ENCODE assay signal across 10 mouse cellular contexts in the genomic region with DNA sequence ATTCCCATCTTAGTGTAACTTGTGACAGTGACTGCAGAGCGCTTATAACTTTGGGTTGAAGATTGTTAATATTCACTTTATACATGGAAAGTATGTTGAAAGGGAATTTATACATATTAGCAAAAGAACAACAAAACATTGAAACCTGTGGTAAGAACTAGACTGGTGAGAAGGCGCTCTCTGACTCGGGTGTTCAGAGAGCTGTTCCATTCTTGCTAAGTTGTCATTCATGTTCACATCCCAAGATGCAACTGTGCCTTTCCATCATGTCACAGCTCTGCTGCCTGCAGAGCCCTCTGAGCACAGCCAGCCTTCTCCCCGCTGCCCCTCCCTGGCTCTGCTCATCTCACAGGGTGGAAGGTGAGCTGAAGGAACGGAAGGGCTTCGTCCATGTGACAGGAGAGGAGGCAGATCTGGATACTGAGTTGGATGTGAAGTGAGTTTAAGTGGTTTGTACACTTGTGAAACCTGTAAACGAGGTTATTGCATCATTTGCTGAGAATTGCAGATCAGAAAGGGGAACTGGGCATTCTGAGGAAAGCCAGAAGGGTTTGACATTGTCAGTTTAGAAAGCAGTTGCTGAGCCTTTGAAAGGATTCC. TPM values are rescaled to one million over a fixed set of nuclear protein-coding genes. Genes with fewer than 3 reads are reported as not detected.
DNase-seq lines count a peak whose midpoint lies in the region; ATAC-seq lines count a peak whose summit lies in the region.
"Had no signal": no experiment of that assay in that cellular context is flagged by ENCODE, and none has a peak within 500 bp of the region (broad histone marks: within the 10 kb centered on the region; RNA-seq: fewer than 3 reads in every experiment).

No protein-coding gene starts in this region.

- no peak overlapping the region for H3K4me3 ChIP-seq in kidney, embryonic 15.5 days (replicated peaks)
- H3K4me3 ChIP-seq: intestine, embryonic 15.5 days; midbrain, embryonic 12.5 days had no signal

- peak; percentile 26 for ATAC-seq in CD4-positive, CD25-positive, alpha-beta regulatory T cell, adult 4 months
- no peak for ATAC-seq in kidney, embryonic 15.5 days (replicated peaks; ENCODE audit: low FRiP score)
- ATAC-seq: intestine, embryonic 15.5 days had no signal

- no peak overlapping the region for H3K9ac ChIP-seq in kidney, embryonic 15.5 days
- H3K9ac ChIP-seq: intestine, embryonic 15.5 days; midbrain, embryonic 12.5 days had no signal

- H3K27ac ChIP-seq in kidney, embryonic 15.5 days: no peak overlapping the region
- H3K27ac ChIP-seq: intestine, embryonic 15.5 days; midbrain, embryonic 12.5 days had no signal

- WGBS in kidney, embryonic 15.5 days: 82% methylated on average over 7 of the region's 7 CpGs

- H3K36me3 ChIP-seq in kidney, embryonic 15.5 days: peaks cover 7% of the 10 kb centered on the region; the same call in 1 of the 2 replicates
- H3K36me3 ChIP-seq: intestine, embryonic 15.5 days had no signal

- H3K4me1 ChIP-seq in kidney, embryonic 15.5 days: no peaks in the 10 kb centered on the region
- H3K4me1 ChIP-seq: midbrain, embryonic 12.5 days had no signal

- H3K9me3 ChIP-seq in kidney, embryonic 15.5 days (replicated peaks): no peaks in the 10 kb centered on the region
- H3K9me3 ChIP-seq: intestine, embryonic 15.5 days had no signal

- peak; percentile 8 to 11 for DNase-seq in B cell, adult 2 months
- peak; percentile 36 for DNase-seq in liver
- DNase-seq in lung, postnatal 4 days: peak; percentile 41 to 52
- no peak for DNase-seq in cerebellum, postnatal 4 days (ENCODE audit: low spot score in 2 of 2)
- no peak for DNase-seq in frontal cortex, postnatal 10 days (ENCODE audit: low spot score in 2 of 2)
- DNase-seq: cerebellum, adult 2 months had no signal

- H3K27me3 ChIP-seq in kidney, embryonic 15.5 days: no peaks in the 10 kb centered on the region
- H3K27me3 ChIP-seq: intestine, embryonic 15.5 days; midbrain, embryonic 12.5 days had no signal

- no peak overlapping the region for H3K4me2 ChIP-seq in kidney, embryonic 15.5 days
- H3K4me2 ChIP-seq: intestine, embryonic 15.5 days; midbrain, embryonic 12.5 days had no signal

RNA-seq across cellular contexts. Expression of a gene that starts 20.2 kb away (rescaled TPM):
- 100 to 1,000 TPM; 135 to 144 TPM for polyA plus RNA-seq in CD4-positive, CD25-positive, alpha-beta regulatory T cell, adult 4 months (2017; shearing (Covaris generic))
- polyA plus RNA-seq in kidney, embryonic 15.5 days (2015; fragmentation: Nextera tagmentation; extraction: Ambion mirVana): 71.3 and 77.7 TPM in 2 replicates

Comparison
In these comparisons a context has a peak if more than half of its experiments do, and no peak if none do; other contexts are left out.
1. DNase-seq: peak in B cell, adult 2 months (2 of 2), liver (single experiment) and lung, postnatal 4 days (2 of 2); none in cerebellum, postnatal 4 days (0 of 2) and frontal cortex, postnatal 10 days (0 of 2).